In genomic region chr8:11253556-11253955, GRCm38 (mm10) we compare ENCODE assay signal across 9 mouse cellular contexts. TPM values are rescaled to one million over a fixed set of nuclear protein-coding genes. Genes with fewer than 3 reads are reported as not detected.
A peak's percentile ranks its signal among the peaks of the same experiment; 100 is the strongest.
DNase-seq lines count a peak whose midpoint lies in the region; ATAC-seq lines count a peak whose summit lies in the region.
"Had no signal": no experiment of that assay in that cellular context is flagged by ENCODE, and none has a peak within 500 bp of the region (broad histone marks: within the 10 kb centered on the region; RNA-seq: fewer than 3 reads in every experiment).

No protein-coding gene starts in this region.

- ATAC-seq in hindbrain, embryonic 16.5 days, result peak; percentile 76
- no peak for ATAC-seq in erythroid progenitor cell, adult 5-6 weeks (replicated peaks; ENCODE audit: low FRiP score, poor library complexity, severe bottlenecking)

- H3K9me3 ChIP-seq in hindbrain, embryonic 16.5 days (ENCODE audit: control insufficient read depth, low read length), result no peaks in the 10 kb centered on the region
- H3K9me3 ChIP-seq: neural tube, embryonic 12.5 days had no signal

- no peak overlapping the region for H3K9ac ChIP-seq in hindbrain, embryonic 16.5 days (ENCODE audit: low read depth, low read length)
- H3K9ac ChIP-seq: neural tube, embryonic 12.5 days had no signal

- H3K27ac ChIP-seq in hindbrain, embryonic 16.5 days (ENCODE audit: low read depth, low read length), result no peak overlapping the region
- H3K27ac ChIP-seq: neural tube, embryonic 12.5 days had no signal

- no peak overlapping the region for H3K4me2 ChIP-seq in hindbrain, embryonic 16.5 days (ENCODE audit: low read length)
- H3K4me2 ChIP-seq: neural tube, embryonic 12.5 days had no signal

- peak; percentile 11 for DNase-seq in T-cell, adult 2 months (ENCODE audit: low spot score)
- peak; percentile 48 for DNase-seq in cerebellum, adult 9-11 months
- DNase-seq in frontal cortex, postnatal 36 days (ENCODE audit: low spot score in 2 of 2), result peak; percentile 85 to 91
- peak; percentile 78 for DNase-seq in left cerebral cortex, adult 11 months (ENCODE audit: low spot score)
- DNase-seq in mesoderm, embryonic 11.5 days (ENCODE audit: low read depth, low spot score), result peak; percentile 83
- peak; percentile 63 for DNase-seq in skeletal muscle tissue, adult 2 months (ENCODE audit: low read depth, low spot score)

- 59% methylated on average over 1 of the region's 1 CpGs for WGBS in hindbrain, embryonic 16.5 days

- no peak overlapping the region for H3K4me3 ChIP-seq in hindbrain, embryonic 16.5 days (ENCODE audit: low read length)
- H3K4me3 ChIP-seq: neural tube, embryonic 12.5 days had no signal

- no peaks in the 10 kb centered on the region; the same call in 1 of the 2 replicates for H3K4me1 ChIP-seq in hindbrain, embryonic 16.5 days (ENCODE audit: control insufficient read depth, insufficient read depth, low read depth, low read length)
- H3K4me1 ChIP-seq: neural tube, embryonic 12.5 days had no signal

- H3K27me3 ChIP-seq in hindbrain, embryonic 16.5 days (replicated peaks; ENCODE audit: control insufficient read depth, insufficient read depth, low read length), result no peaks in the 10 kb centered on the region
- H3K27me3 ChIP-seq: neural tube, embryonic 12.5 days had no signal

- no peaks in the 10 kb centered on the region for H3K36me3 ChIP-seq in hindbrain, embryonic 16.5 days (ENCODE audit: control insufficient read depth, insufficient read depth, low read length)
- H3K36me3 ChIP-seq: neural tube, embryonic 12.5 days had no signal

RNA-seq across cellular contexts. Expression of gene Col4a2, which starts 59.0 kb away (rescaled TPM):
- 28.9 and 42.5 TPM in 2 replicates for polyA plus RNA-seq in hindbrain, embryonic 16.5 days (2015; fragmentation: Nextera tagmentation; extraction: Ambion mirVana)
- not detected in 2 replicates for total RNA-seq in erythroid progenitor cell, adult 5-6 weeks (2015; ENCODE audit: low replicate concordance)
- 0.23 and 0.39 TPM in 2 replicates for total RNA-seq in erythroid progenitor cell, adult 5-6 weeks (2017; ENCODE audit: low replicate concordance)

RNA-seq across cellular contexts. Expression of gene Col4a1, which starts 59.1 kb away (rescaled TPM):
- polyA plus RNA-seq in hindbrain, embryonic 16.5 days (2015; fragmentation: Nextera tagmentation; extraction: Ambion mirVana), result 68.6 and 105 TPM in 2 replicates
- total RNA-seq in erythroid progenitor cell, adult 5-6 weeks (2015; ENCODE audit: low replicate concordance), result 1.1 TPM in 1 of 2 replicates, not detected in the other
- total RNA-seq in erythroid progenitor cell, adult 5-6 weeks (2017; ENCODE audit: low replicate concordance), result 0.39 TPM in 1 of 2 replicates, not detected in the other

Comparison
In these comparisons a context has a peak if more than half of its experiments do, and no peak if none do; other contexts are left out.
1. DNase-seq: peak in every context shown above with its lines; median percentile 88 in frontal cortex, postnatal 36 days; 83 in mesoderm, embryonic 11.5 days; 78 in left cerebral cortex, adult 11 months; 63 in skeletal muscle tissue, adult 2 months; 48 in cerebellum, adult 9-11 months; 11 in T-cell, adult 2 months.